Mouse (Mus musculus) myocyte (in vitro differentiated cells): Measurements from ENCODE around the gene Gm13695. TPM values are rescaled to one million over a fixed set of nuclear protein-coding genes. Genes with fewer than 3 reads are reported as not detected.
"Not testable (repeated sequence)": the region's sequence is repeated elsewhere in the genome, so short reads cannot be mapped to it uniquely, and the experiment has no call there.

Experiments
- H3K27me3 ChIP-seq: one replicate; pipeline ENCODE4 v1.6.1; 2011; ENCODE audit not compliant: control insufficient read depth, insufficient read depth, insufficient read length
- H3K36me3 ChIP-seq: one replicate; pipeline ENCODE4 v1.6.1; 2011; ENCODE audit not compliant: control insufficient read depth, insufficient read depth
- H3K4me2 ChIP-seq: one replicate; pipeline ENCODE4 v1.6.1; 2011; ENCODE audit warnings: low read depth, control low read depth
- H3K4me3 ChIP-seq: one replicate; pipeline ENCODE4 v1.5.1; 2011; ENCODE audit warnings: mild to moderate bottlenecking, control low read depth, moderate library complexity
- H3K79me2 ChIP-seq: one replicate; pipeline ENCODE4 v1.6.1; 2011; ENCODE audit not compliant: control insufficient read depth, insufficient read depth
- H3ac ChIP-seq: one replicate; pipeline ENCODE4 v1.6.1; 2011; ENCODE audit not compliant: control insufficient read depth, insufficient read length
- CEBPB ChIP-seq: IDR thresholded peaks from 2 replicates; pipeline ENCODE4 v1.6.1; 2011; ENCODE audit warnings: mild to moderate bottlenecking, moderate library complexity; ENCODE audit not compliant: poor library complexity, insufficient read depth, severe bottlenecking
- E2F4 ChIP-seq: IDR thresholded peaks from one replicate; pipeline ENCODE4 v1.6.1; 2011; ENCODE audit warnings: mild to moderate bottlenecking, control low read depth, moderate library complexity; ENCODE audit not compliant: insufficient read depth
- MAX ChIP-seq: IDR thresholded peaks from one replicate; pipeline ENCODE4 v1.6.1; 2011; ENCODE audit warnings: low read depth, mild to moderate bottlenecking, control low read depth
- MYOD1 ChIP-seq, 3 experiments: IDR thresholded peaks; one replicate each; pipeline ENCODE4 v1.6.1; 2011; ENCODE audit warnings: control low read depth in 2 of 3, low read depth in 2 of 3, mild to moderate bottlenecking in 2 of 3, moderate library complexity in 1 of 3; ENCODE audit not compliant: insufficient read length in 2 of 3, control insufficient read depth in 1 of 3
- MYOG ChIP-seq, 3 experiments: IDR thresholded peaks; one replicate each; pipeline ENCODE4 v1.6.1; 2011; ENCODE audit warnings: control low read depth in 2 of 3, low read depth in 2 of 3, mild to moderate bottlenecking in 2 of 3; ENCODE audit not compliant: insufficient read length in 2 of 3, control insufficient read depth in 1 of 3, insufficient read depth in 1 of 3
- POLR2A ChIP-seq: IDR thresholded peaks from one replicate; pipeline ENCODE4 v1.6.1; 2011; ENCODE audit warnings: low read depth, mild to moderate bottlenecking, control low read depth, moderate library complexity; ENCODE audit not compliant: insufficient read length
- POLR2AphosphoS2 ChIP-seq: IDR thresholded peaks from one replicate; pipeline ENCODE4 v1.6.1; 2011; ENCODE audit warnings: low read depth, control low read depth; ENCODE audit not compliant: insufficient read length
- REST ChIP-seq: IDR thresholded peaks from one replicate; pipeline ENCODE4 v1.6.1; 2011; ENCODE audit warnings: mild to moderate bottlenecking, control low read depth, moderate library complexity; ENCODE audit not compliant: insufficient read depth, insufficient read length
- SRF ChIP-seq: IDR thresholded peaks from one replicate; pipeline ENCODE4 v1.6.1; 2011; ENCODE audit warnings: low read depth; ENCODE audit not compliant: control insufficient read depth, insufficient read length
- TCF12 ChIP-seq: IDR thresholded peaks from one replicate; pipeline ENCODE4 v1.6.1; 2011; ENCODE audit warnings: mild to moderate bottlenecking, control low read depth; ENCODE audit not compliant: poor library complexity, insufficient read depth, severe bottlenecking
- TCF3 ChIP-seq: IDR thresholded peaks from one replicate; pipeline ENCODE4 v1.6.1; 2011; ENCODE audit warnings: low read depth, control low read depth; ENCODE audit not compliant: insufficient read length
- USF1 ChIP-seq: IDR thresholded peaks from one replicate; pipeline ENCODE4 v1.6.1; 2011; ENCODE audit warnings: low read depth, mild to moderate bottlenecking, control low read depth, moderate library complexity
- polyA plus RNA-seq: library from polyadenylated mRNA; unstranded; fragments of >200 nt; fragmentation: generic; extraction: Trizol; gene quantifications from one replicate; pipeline ENCODE4 v1.2.1, GENCODE M21; 2012; ENCODE audit warnings: missing spikeins

Gene Gm13695
- polyA plus RNA-seq, 1 experiment, result not detected

- Histone ChIP-seq H3ac (no peak overlapping the region), H3K4me2 (no peak overlapping the region), H3K27me3 (no peaks in the 10 kb centered on the region), H3K79me2 (no peaks in the 10 kb centered on the region), H3K36me3 (no peaks in the 10 kb centered on the region), H3K4me3 (no peak overlapping the region)
- TF ChIP-seq CEBPB (no peak), USF1 (no peak), POLR2A (no peak), REST (no peak), SRF (no peak)
These were observed 47.5 kb downstream of the Gm13695 start for GRCm38 (mm10) chr2:84014572-84014971.

- not testable (repeated sequence) for H3ac ChIP-seq, H3K4me3 ChIP-seq, H3K4me2 ChIP-seq, H3K36me3 ChIP-seq, H3K27me3 ChIP-seq, H3K79me2 ChIP-seq
These were observed 49.2 kb downstream of the Gm13695 start for GRCm38 (mm10) chr2:84016291-84016690.

GRCm38 (mm10) chr2:84018330-84018729 is 51.2 kb downstream of the Gm13695 start:
- Histone ChIP-seq H3K27me3 (no peaks in the 10 kb centered on the region), H3K4me3 (no peak overlapping the region), H3K79me2 (no peaks in the 10 kb centered on the region), H3ac (no peak overlapping the region), H3K4me2 (peak overlapping the region; percentile 8), H3K36me3 (no peaks in the 10 kb centered on the region)
- TF ChIP-seq TCF12 (no peak), REST (no peak), SRF (no peak), MAX (no peak), MYOD1 (IDR thresholded peaks at IDR 0.05; ENCODE audit: control insufficient read depth in 1 of 3, insufficient read length in 2 of 3, low read depth in 2 of 3) (no peak), MYOG (IDR thresholded peaks at IDR 0.05; ENCODE audit: control insufficient read depth in 1 of 3, insufficient read depth in 1 of 3, insufficient read length in 2 of 3, low read depth in 2 of 3) (no peak), E2F4 (no peak), TCF3 (no peak), POLR2A (no peak), POLR2AphosphoS2 (no peak), CEBPB (no peak), USF1 (no peak)

Other genes starting within 250 kb of the Gm13695 start
- 26.2 TPM for gene Itgav, start 242.9 kb upstream of the Gm13695 start, polyA plus RNA-seq
- gene Fam171b, start 154.7 kb upstream of the Gm13695 start, polyA plus RNA-seq, result 1.7 TPM
- gene Zswim2, start 26.1 kb upstream of the Gm13695 start, polyA plus RNA-seq, result not detected
- gene Gm13698, start 11.6 kb upstream of the Gm13695 start, polyA plus RNA-seq, result not detected
- gene Gm13693, start 5.8 kb upstream of the Gm13695 start, polyA plus RNA-seq, result not detected
- gene Gm13696, start 5.8 kb downstream of the Gm13695 start, polyA plus RNA-seq, result not detected
- not detected for gene Gm13694, start 11.6 kb downstream of the Gm13695 start, polyA plus RNA-seq
- not detected for gene Gm13697, start 17.4 kb downstream of the Gm13695 start, polyA plus RNA-seq
- gene Gm13691, start 23.2 kb downstream of the Gm13695 start, polyA plus RNA-seq, result not detected